Mouse (Mus musculus) lung, adult 2 months (tissue): ENCODE measurements at regions not wholly inside any gene's neighbourhood (a gene's known extent, or its start where the extent isn't known, plus 50 kb on each side); places are given as distances from the start of the nearest gene placed in this dataset.

Experiments used
- CTCF ChIP-seq: fragments of 200-500 bp; IDR thresholded peaks from 2 replicates; pipeline ENCODE4 v1.5.1; 2011; ENCODE audit warnings: mild to moderate bottlenecking, low read length, control low read depth; ENCODE audit not compliant: insufficient read depth
- POLR2A ChIP-seq: fragments of 200-500 bp; IDR thresholded peaks from 2 replicates; pipeline ENCODE4 v1.6.1; 2011; ENCODE audit warnings: low read depth, mild to moderate bottlenecking, control low read depth, low read length, borderline replicate concordance; ENCODE audit errors: extremely low read depth

GRCm38 (mm10) chr5:119507709-119508108 is 162.8 kb upstream of the Tbx3 start:
- TF ChIP-seq CTCF, result no peak
- TF ChIP-seq POLR2A, result no peak
